Mouse (Mus musculus): Measurements from ENCODE around the gene Prss45. TPM values are rescaled to one million over a fixed set of nuclear protein-coding genes. Genes with fewer than 3 reads are reported as not detected.
"Not testable (repeated sequence)": the region's sequence is repeated elsewhere in the genome, so short reads cannot be mapped to it uniquely, and the experiment has no call there.

Gene Prss45
- polyA plus RNA-seq (2015; fragmentation: Nextera tagmentation; extraction: Ambion mirVana), result not detected in 2 replicates

DNA sequence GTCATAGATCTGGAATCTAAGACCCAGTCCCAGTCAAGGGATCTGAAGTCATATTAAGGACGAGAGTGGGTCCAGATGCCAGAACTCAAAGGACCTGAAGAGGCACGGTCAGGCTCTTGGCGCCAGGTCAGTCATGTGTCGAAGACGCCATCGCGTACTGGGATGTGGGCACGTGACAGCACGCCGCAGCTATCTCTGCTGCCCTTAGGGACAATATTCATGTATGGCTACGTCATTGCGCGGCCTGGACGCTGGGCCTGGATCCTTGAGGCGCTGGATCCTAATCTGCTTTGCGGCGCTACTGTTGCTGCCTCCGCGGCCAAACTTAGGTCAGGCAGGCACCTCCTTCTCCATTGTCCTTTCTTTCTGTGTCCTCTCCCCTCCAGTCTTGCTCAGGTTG lies at the start of gene Prss45:
Gene Prss45, plus strand, starts transcription at position 178 of the 400 bp plus-strand sequence.
- no peaks in the 10 kb centered on the region for H3K4me1 ChIP-seq (ENCODE audit: control insufficient read depth, insufficient read depth, low read length)
- ATAC-seq, result no peak
- WGBS, result 82% methylated on average over 19 of the region's 19 CpGs
- no peaks in the 10 kb centered on the region for H3K27me3 ChIP-seq (replicated peaks; ENCODE audit: control insufficient read depth, insufficient read depth, low read length)
- no peaks in the 10 kb centered on the region for H3K36me3 ChIP-seq (ENCODE audit: control insufficient read depth, insufficient read depth, low read length)
- no peak within 1 kb of the TSS for H3K4me2 ChIP-seq (ENCODE audit: low read depth, low read length)
- no peak within 1 kb of the TSS for H3K27ac ChIP-seq (ENCODE audit: low read length)
- H3K9me3 ChIP-seq (ENCODE audit: control insufficient read depth, low read length), result no peaks in the 10 kb centered on the region
- no peak within 1 kb of the TSS for H3K9ac ChIP-seq (ENCODE audit: low read depth, low read length)
- H3K4me3 ChIP-seq (ENCODE audit: low read length), result no peak within 1 kb of the TSS

DNA sequence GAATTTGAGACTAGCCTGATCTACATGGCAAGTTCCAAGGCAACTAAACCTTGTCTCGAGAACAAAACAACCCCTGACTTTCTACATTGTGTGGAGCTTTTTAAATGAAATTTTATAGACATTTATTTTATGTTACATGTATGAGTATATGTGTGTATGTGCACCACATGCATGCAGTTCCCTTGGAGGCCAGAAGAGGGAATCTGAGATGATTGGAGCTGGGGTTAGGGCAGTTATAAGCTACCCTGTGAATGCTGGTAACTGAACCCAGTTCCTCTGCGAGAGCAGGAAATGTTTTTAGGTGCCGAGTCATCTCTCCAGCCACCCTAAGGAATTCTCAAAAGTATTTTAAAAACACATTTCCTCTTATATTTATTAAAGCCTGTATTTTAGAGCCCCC lies 46.2 kb upstream of the Prss45 start:
- Histone ChIP-seq H3K27ac (ENCODE audit: low read length) (no peak overlapping the region), H3K9ac (ENCODE audit: low read depth, low read length) (no peak overlapping the region), H3K27me3 (replicated peaks; ENCODE audit: control insufficient read depth, insufficient read depth, low read length) (no peaks in the 10 kb centered on the region), H3K36me3 (ENCODE audit: control insufficient read depth, insufficient read depth, low read length) (no peaks in the 10 kb centered on the region), H3K4me1 (ENCODE audit: control insufficient read depth, insufficient read depth, low read length) (no peaks in the 10 kb centered on the region), H3K4me3 (ENCODE audit: low read length) (no peak overlapping the region), H3K4me2 (ENCODE audit: low read depth, low read length) (no peak overlapping the region), H3K9me3 (ENCODE audit: control insufficient read depth, low read length) (no peaks in the 10 kb centered on the region)
- 91% methylated on average over 3 of the region's 3 CpGs for WGBS
- ATAC-seq, result no peak

GRCm38 (mm10) chr9:110790462-110790861 lies 43.9 kb upstream of the Prss45 start:
- no peak overlapping the region for H3K4me2 ChIP-seq (ENCODE audit: low read depth, low read length)
- WGBS, result 70% methylated on average over 4 of the region's 4 CpGs
- no peaks in the 10 kb centered on the region for H3K36me3 ChIP-seq (ENCODE audit: control insufficient read depth, insufficient read depth, low read length)
- H3K4me1 ChIP-seq (ENCODE audit: control insufficient read depth, insufficient read depth, low read length), result no peaks in the 10 kb centered on the region
- no peak overlapping the region for H3K27ac ChIP-seq (ENCODE audit: low read length)
- H3K9me3 ChIP-seq (ENCODE audit: control insufficient read depth, low read length), result no peaks in the 10 kb centered on the region
- no peaks in the 10 kb centered on the region for H3K27me3 ChIP-seq (replicated peaks; ENCODE audit: control insufficient read depth, insufficient read depth, low read length)
- no peak overlapping the region for H3K4me3 ChIP-seq (ENCODE audit: low read length)
- ATAC-seq, result no peak
- H3K9ac ChIP-seq (ENCODE audit: low read depth, low read length), result no peak overlapping the region

DNA sequence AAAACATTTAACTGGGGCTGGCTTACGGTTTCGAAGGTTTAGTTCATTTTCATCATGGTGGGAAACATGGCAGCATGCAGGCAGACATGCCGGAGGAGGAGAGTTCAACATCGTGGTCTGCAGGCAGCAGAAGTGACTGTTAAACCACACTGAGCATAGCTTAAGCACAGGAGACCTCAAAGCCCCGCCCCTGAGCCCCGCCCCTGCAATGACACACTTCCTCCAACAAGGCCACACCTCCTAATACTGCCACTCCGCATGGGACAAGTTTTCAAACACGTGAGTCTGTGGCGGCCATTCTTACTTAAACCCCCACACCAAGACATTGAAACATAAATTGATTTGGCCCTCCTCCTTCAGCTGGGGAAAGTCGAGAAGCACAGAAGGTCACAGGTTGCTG lies 37.4 kb upstream of the Prss45 start:
- H3K27me3 ChIP-seq (replicated peaks; ENCODE audit: control insufficient read depth, insufficient read depth, low read length), result no peaks in the 10 kb centered on the region
- WGBS, result 83% methylated on average over 10 of the region's 10 CpGs
- H3K9ac ChIP-seq (ENCODE audit: low read depth, low read length), result no peak overlapping the region
- ATAC-seq, result no peak
- H3K4me2 ChIP-seq (ENCODE audit: low read depth, low read length), result no peak overlapping the region
- no peak overlapping the region for H3K4me3 ChIP-seq (ENCODE audit: low read length)
- H3K4me1 ChIP-seq (ENCODE audit: control insufficient read depth, insufficient read depth, low read length), result no peaks in the 10 kb centered on the region
- no peaks in the 10 kb centered on the region for H3K9me3 ChIP-seq (ENCODE audit: control insufficient read depth, low read length)
- no peaks in the 10 kb centered on the region for H3K36me3 ChIP-seq (ENCODE audit: control insufficient read depth, insufficient read depth, low read length)
- H3K27ac ChIP-seq (ENCODE audit: low read length), result no peak overlapping the region

- no peak within 1 kb of the TSS for H3K9ac ChIP-seq (ENCODE audit: low read depth, low read length)
- H3K36me3 ChIP-seq (ENCODE audit: control insufficient read depth, insufficient read depth, low read length), result no peaks in the 10 kb centered on the region
- no peak within 1 kb of the TSS for H3K4me2 ChIP-seq (ENCODE audit: low read depth, low read length)
- H3K27me3 ChIP-seq (replicated peaks; ENCODE audit: control insufficient read depth, insufficient read depth, low read length), result no peaks in the 10 kb centered on the region
- ATAC-seq, result no peak
- WGBS, result 92% methylated on average over 14 of the region's 14 CpGs
- no peaks in the 10 kb centered on the region for H3K4me1 ChIP-seq (ENCODE audit: control insufficient read depth, insufficient read depth, low read length)
- no peak within 1 kb of the TSS for H3K4me3 ChIP-seq (ENCODE audit: low read length)
- no peak within 1 kb of the TSS for H3K27ac ChIP-seq (ENCODE audit: low read length)
- H3K9me3 ChIP-seq (ENCODE audit: control insufficient read depth, low read length), result no peaks in the 10 kb centered on the region
Measured at GRCm38 (mm10) chr9:110797866-110798265, 36.5 kb upstream of the Prss45 start, which contains the start of gene Prss42. TSS of gene Prss42 (plus strand) at chr9:110798166.

DNA sequence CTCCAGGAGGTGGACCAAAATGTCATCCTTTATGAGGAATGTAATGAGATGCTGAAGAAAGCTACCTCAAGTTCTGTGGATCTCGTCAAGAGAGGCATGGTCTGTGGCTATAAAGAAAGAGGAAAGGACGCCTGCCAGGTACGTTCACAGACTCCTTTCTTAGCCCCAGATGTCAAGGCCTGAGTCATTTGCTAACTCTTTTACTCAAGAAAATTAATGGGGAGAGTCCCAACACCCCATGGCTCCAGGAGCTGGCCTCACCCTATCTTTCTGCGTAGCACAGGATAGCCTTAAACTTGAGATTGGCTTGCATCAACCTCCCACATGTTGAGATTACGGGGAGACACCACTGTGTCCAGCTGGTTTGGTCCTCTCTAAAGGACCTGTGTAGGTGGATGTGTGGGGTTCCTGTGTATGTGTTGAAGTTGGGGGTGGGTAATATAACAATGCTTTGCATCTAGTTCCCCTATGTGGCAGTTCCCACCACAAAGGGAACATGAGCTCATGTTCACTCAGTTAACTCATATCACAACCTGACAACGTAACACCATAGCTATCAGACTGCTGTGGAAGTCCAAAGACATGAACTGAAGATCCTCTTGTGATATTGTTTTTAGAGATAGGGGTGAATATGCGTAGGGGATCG lies 33.4 kb upstream of the Prss45 start:
- WGBS, result 87% methylated on average over 8 of the region's 8 CpGs

GRCm38 (mm10) chr9:110803294-110803693 lies 31.1 kb upstream of the Prss45 start:
- WGBS, result 60% methylated on average over 4 of the region's 4 CpGs

More for the DNA sequence above, 33.4 kb upstream of the Prss45 start:
- H3K4me3 ChIP-seq (ENCODE audit: low read length), result no peak overlapping the region
- H3K4me2 ChIP-seq (ENCODE audit: low read depth, low read length), result no peak overlapping the region
- H3K27ac ChIP-seq (ENCODE audit: low read length), result no peak overlapping the region
- H3K4me1 ChIP-seq (ENCODE audit: control insufficient read depth, insufficient read depth, low read length), result no peaks in the 10 kb centered on the region
- H3K9me3 ChIP-seq (ENCODE audit: control insufficient read depth, low read length), result no peaks in the 10 kb centered on the region
- no peaks in the 10 kb centered on the region for H3K36me3 ChIP-seq (ENCODE audit: control insufficient read depth, insufficient read depth, low read length)
- no peak for ATAC-seq
- no peak overlapping the region for H3K9ac ChIP-seq (ENCODE audit: low read depth, low read length)
- no peaks in the 10 kb centered on the region for H3K27me3 ChIP-seq (replicated peaks; ENCODE audit: control insufficient read depth, insufficient read depth, low read length)

GRCm38 (mm10) chr9:110810051-110810450 lies 24.3 kb upstream of the Prss45 start:
- Histone ChIP-seq H3K4me3 (ENCODE audit: low read length) (no peak overlapping the region), H3K4me1 (ENCODE audit: control insufficient read depth, insufficient read depth, low read length) (no peaks in the 10 kb centered on the region), H3K27ac (ENCODE audit: low read length) (no peak overlapping the region), H3K27me3 (replicated peaks; ENCODE audit: control insufficient read depth, insufficient read depth, low read length) (no peaks in the 10 kb centered on the region), H3K9me3 (ENCODE audit: control insufficient read depth, low read length) (no peaks in the 10 kb centered on the region), H3K36me3 (ENCODE audit: control insufficient read depth, insufficient read depth, low read length) (no peaks in the 10 kb centered on the region), H3K4me2 (ENCODE audit: low read depth, low read length) (no peak overlapping the region), H3K9ac (ENCODE audit: low read depth, low read length) (no peak overlapping the region)
- no peak for ATAC-seq
- 65% methylated on average over 4 of the region's 4 CpGs for WGBS

More at GRCm38 (mm10) chr9:110803294-110803693, 31.1 kb upstream of the Prss45 start:
- no peak for ATAC-seq
- H3K4me3 ChIP-seq (ENCODE audit: low read length), result no peak overlapping the region
- H3K27me3 ChIP-seq (replicated peaks; ENCODE audit: control insufficient read depth, insufficient read depth, low read length), result no peaks in the 10 kb centered on the region
- no peaks in the 10 kb centered on the region for H3K36me3 ChIP-seq (ENCODE audit: control insufficient read depth, insufficient read depth, low read length)
- H3K4me1 ChIP-seq (ENCODE audit: control insufficient read depth, insufficient read depth, low read length), result no peaks in the 10 kb centered on the region
- H3K9me3 ChIP-seq (ENCODE audit: control insufficient read depth, low read length), result no peaks in the 10 kb centered on the region
- H3K9ac ChIP-seq (ENCODE audit: low read depth, low read length), result no peak overlapping the region
- H3K27ac ChIP-seq (ENCODE audit: low read length), result no peak overlapping the region
- H3K4me2 ChIP-seq (ENCODE audit: low read depth, low read length), result no peak overlapping the region

- no peak within 1 kb of the TSS for H3K27ac ChIP-seq (ENCODE audit: low read length)
Measured at GRCm38 (mm10) chr9:110813789-110814188, 20.6 kb upstream of the Prss45 start, which contains the start of gene Prss44. TSS of gene Prss44 (plus strand) at chr9:110813994.

GRCm38 (mm10) chr9:110820546-110820945 lies 13.8 kb upstream of the Prss45 start:
- H3K27me3 ChIP-seq (replicated peaks; ENCODE audit: control insufficient read depth, insufficient read depth, low read length); H3K9ac ChIP-seq (ENCODE audit: low read depth, low read length); ATAC-seq; H3K36me3 ChIP-seq (ENCODE audit: control insufficient read depth, insufficient read depth, low read length); H3K4me3 ChIP-seq (ENCODE audit: low read length); H3K4me2 ChIP-seq (ENCODE audit: low read depth, low read length); H3K27ac ChIP-seq (ENCODE audit: low read length); H3K9me3 ChIP-seq (ENCODE audit: control insufficient read depth, low read length); H3K4me1 ChIP-seq (ENCODE audit: control insufficient read depth, insufficient read depth, low read length): not testable (repeated sequence)

More at GRCm38 (mm10) chr9:110813789-110814188, 20.6 kb upstream of the Prss45 start, which contains the start of gene Prss44:
- 67% methylated on average over 18 of the region's 18 CpGs for WGBS
- H3K9me3 ChIP-seq (ENCODE audit: control insufficient read depth, low read length), result no peaks in the 10 kb centered on the region
- no peak within 1 kb of the TSS for H3K4me3 ChIP-seq (ENCODE audit: low read length)
- H3K36me3 ChIP-seq (ENCODE audit: control insufficient read depth, insufficient read depth, low read length), result no peaks in the 10 kb centered on the region
- H3K4me1 ChIP-seq (ENCODE audit: control insufficient read depth, insufficient read depth, low read length), result no peaks in the 10 kb centered on the region
- H3K27me3 ChIP-seq (replicated peaks; ENCODE audit: control insufficient read depth, insufficient read depth, low read length), result no peaks in the 10 kb centered on the region
- no peak within 1 kb of the TSS for H3K4me2 ChIP-seq (ENCODE audit: low read depth, low read length)
- no peak for ATAC-seq
- no peak within 1 kb of the TSS for H3K9ac ChIP-seq (ENCODE audit: low read depth, low read length)

Measured in intestine, embryonic 16.5 days (tissue).